Mouse (Mus musculus) thymus, postnatal 36 days (tissue): ENCODE results near the gene Chrna3.
A peak's percentile ranks its signal among the peaks of the same experiment; 100 is the strongest.

ENCODE experiments used
- DNase-seq, 2 experiments: peaks; one replicate each; pipeline ENCODE4 v3.0.0; 2022; ENCODE audit warnings: mixed read lengths in 2 of 2

Chrna3 gene

DNA sequence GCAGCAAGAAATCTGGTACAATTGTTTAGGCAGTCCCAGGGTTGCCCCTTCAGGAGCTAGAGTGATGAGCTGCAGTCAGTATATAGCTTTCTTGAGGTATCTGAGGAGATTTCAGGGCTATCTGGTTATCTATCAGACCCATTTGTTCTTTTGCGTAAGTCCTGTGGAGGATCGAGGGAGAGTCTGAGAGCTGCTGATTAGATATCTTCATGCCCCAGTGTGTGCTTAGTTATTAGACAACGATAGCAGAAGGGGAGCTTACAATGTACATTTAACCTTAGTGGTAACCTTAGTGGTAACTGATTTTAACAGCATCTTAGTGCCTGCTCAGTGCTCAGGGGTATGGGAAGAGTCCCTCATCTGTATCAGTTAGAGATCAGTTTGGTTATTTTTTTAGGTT lies 30.7 kb downstream of the Chrna3 start:
- DNase-seq: no peak

DNA sequence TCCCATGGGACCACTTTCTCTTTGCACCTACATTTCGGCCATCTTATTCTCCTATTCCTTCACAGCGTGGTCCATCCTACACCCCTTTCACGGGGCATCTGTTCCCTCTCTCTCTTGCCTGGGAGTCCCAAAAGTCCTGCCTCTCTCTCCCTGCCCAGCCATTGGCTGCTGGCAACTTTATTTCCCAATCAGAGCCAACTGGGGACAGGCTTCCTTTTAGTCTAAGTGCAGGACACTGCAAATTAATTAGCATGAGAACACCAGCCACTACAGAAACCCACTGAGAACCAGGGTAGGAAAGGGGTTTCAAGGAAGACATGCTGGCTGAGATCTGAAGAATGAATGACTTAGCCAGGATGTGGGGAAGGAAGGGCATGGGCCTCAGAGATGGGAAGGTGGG lies 32.0 kb downstream of the Chrna3 start:
- no peak for DNase-seq

DNA sequence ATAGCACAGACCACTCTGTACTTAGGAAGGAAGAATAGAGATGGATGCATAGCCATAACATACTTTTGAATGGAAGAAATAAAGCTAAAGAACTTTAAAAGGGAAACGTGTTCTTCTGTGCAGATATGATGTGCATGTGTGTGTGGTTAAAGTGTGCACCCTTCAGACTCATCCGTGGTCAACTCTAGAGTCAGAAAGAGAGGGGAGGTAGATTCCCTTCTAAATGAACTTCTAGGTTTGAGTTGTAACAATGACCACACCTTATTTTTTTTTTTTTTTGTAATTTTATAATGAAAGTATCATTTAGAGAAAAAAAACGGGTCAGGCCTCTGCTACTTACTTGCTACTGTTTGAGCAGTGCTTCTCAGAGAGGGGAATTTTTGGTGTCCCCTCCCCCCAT lies 36.0 kb downstream of the Chrna3 start:
- no peak for DNase-seq

DNA sequence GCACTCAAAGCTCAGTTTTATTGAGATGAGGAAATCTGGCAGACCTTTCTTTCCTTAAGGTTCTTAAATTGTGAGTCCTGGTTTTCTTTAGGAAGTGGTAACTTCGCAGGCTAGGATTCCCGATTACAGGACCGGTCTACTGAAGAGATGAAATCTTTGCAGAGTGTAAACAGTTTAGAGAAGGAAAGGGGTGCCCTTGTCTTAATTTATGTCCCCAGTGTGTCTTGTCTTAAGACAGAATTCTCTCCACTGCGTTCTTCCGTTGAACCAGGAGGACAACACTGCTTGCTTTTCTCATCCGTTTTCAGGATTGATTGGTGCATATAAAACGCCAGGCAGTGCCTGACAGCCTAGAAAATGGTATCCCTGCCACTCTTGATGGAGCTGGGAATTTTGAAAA lies 44.0 kb downstream of the Chrna3 start:
- DNase-seq: no peak

DNA sequence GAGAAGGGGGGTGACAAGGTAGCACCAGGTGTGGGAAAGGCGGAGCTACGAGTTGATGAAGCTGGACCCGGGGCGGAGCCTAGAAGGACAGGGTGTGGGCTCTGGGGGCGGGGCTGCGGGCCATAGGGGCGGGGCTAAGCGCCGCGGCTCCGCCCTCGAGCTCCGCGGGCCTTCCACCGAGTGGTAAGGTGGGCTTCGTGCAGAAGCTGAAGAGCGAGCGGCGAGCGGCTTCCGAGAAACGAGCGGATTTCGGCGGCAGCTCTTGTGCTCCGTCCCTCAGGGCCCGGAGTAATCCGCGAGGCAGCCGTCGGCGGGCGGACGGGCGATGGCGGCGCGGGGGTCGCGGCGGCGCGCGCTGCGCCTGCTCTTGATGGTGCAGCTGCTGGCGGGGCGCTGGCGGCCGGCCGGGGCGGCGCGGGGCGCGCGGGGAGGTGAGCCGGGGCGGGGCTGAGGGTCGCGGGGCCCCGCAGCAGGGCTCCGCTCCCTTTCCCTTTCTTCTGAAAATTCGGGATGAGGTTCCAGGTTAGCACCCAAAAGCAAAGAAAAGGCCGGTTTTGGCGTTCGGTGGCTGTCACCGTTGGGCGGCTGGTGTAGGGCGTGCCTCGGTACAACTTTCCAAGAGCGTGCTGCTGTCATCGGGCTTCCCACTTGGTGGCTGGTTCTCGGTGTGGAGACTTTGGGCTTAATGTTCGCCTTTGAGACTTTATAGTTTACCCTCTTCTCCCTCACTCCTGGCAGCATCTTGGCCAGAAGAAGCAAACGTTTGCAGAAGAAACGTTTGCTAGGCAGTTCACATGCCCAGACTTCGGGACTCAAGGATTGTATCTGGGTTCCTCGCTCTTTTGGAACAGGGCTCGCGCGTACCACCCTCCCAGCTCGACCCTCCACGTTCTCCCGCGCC lies 44.8 kb downstream of the Chrna3 start:
- DNase-seq: peak; percentile 25 to 36

DNA sequence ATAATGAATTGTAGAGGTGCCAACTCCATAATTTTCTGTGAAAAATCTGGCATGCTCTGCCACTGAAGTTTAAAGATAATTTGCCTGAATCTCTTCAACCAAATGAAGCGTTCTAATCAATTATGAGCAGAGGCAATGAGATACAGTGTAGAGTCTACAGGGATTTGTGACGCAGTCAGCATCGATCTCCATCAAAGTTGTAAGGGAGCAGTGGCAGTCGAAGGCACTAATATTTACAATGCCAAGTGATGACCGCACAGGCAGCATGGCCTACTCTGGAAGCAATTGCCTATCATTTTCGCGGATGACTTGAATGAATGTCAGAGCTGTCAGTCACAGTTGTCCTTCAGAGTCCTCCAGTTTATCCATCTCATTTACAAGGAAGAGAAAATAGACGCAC lies 45.7 kb downstream of the Chrna3 start, which contains the start of gene Chrna5:
TSS of gene Chrna5 (plus strand) at position 207 of the 400 bp plus-strand sequence.
- no peak for DNase-seq

DNA sequence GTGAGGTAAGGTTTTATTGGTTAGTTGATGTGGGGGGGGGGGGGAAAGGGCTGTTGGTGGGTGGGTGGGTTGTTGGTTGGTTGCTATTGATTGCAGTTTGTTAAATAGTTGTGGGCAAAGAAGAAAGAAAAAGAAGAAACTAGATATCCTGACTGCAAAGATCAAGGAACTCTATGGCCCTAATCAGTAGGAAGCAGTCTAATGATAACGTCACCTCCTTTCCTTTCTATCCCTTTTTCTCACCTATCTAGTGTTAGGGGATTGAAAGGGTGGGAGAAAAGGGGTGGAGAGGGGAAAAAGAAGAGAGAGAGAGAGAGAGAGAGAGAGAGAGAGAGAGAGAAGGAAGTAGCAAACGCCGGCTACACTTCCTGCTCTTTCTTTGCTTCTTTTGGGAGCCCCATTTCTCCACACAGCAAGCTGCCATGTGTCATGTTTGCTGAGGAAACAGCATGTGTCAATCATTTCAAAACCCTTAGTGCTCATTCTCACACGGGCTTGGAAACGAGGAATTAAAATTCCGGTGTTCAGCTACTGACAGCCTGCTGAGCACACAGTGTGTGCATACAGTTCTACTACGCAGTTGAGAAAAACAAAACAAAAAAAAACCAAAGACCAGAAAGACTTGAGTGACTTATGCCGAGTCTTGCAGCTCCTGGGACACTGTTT lies 56.3 kb downstream of the Chrna3 start:
- no peak for DNase-seq

DNA sequence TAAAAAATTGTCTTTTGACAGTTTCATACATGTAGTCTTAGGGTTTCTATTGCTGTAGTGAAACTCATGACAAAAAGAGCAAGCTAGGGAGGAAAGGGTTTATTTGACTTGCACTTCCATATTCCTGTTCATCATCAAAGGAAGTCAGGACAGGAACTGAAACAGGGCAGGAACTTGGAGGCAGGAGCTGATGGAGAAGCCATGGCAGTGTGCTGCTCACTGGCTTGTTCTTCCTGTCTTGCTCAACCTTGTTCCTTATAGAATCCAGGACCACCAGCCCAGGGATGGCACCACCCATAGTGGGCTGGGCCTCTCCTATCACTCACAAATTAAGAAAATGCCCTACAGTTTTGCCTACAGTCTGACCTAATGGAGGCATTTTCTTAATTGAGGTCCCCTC lies 62.7 kb downstream of the Chrna3 start:
- DNase-seq: no peak

DNA sequence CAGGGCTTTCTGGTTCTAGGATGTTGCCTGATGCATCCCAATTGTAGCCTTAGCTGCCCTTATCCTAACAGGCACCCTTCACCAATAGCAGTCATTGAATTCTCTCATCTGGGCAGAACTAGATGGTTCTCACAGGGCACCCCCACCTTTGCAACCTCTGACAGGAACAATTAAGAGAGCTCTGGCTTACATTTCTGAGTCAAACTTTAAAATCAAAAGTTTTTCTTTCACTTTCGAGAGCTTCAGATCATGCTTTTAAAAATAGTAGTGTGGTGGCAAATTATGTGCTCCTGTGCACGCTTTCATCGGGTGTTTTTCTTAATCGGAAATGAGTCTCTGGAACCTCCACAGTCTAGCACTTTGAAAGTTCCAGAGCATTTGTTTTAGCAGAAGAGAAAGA lies 65.3 kb downstream of the Chrna3 start:
- DNase-seq: no peak
